Mouse (Mus musculus): ENCODE measurements around the gene 1700012B09Rik. TPM values are rescaled to one million over a fixed set of nuclear protein-coding genes. Genes with fewer than 3 reads are reported as not detected.

Gene 1700012B09Rik
- polyA plus RNA-seq, 1 experiment from 2014 or later: 3.4 TPM

DNA sequence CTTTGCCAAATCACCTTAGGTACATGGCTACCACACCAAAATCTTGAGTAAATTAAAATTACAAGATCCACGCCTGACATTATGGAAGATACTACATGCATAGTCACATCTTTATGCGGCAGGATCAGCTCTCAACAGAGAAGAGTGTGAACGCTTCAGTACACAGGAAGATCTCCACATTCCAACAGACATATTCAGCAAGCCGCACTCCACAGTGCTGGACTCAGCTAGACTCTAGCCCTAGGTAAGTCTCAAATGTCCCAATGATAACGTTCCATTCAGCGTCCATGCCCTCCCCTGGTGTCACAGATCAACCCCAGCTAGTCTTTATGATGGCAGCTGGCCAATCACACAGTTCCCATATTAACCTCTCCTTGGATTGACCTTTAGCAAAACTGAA lies 44.8 kb downstream of the 1700012B09Rik start:
- no peak overlapping the region for H3K4me3 ChIP-seq
- no peaks in the 10 kb centered on the region for H3K27me3 ChIP-seq
- H3K9ac ChIP-seq: no peak overlapping the region
- H3K27ac ChIP-seq: no peak overlapping the region
- ATAC-seq (ENCODE audit: borderline replicate concordance, extremely low read depth, low FRiP score, low TSS enrichment): no peak
- H3K4me2 ChIP-seq: no peak overlapping the region
- H3K36me3 ChIP-seq: no peaks in the 10 kb centered on the region
- 0 out of 2 replicates have a peak, but pooled peaks cover 5% of the 10 kb centered on the region for H3K4me1 ChIP-seq
- H3K9me3 ChIP-seq: no peaks in the 10 kb centered on the region
- WGBS: 77% methylated on average over 6 of the region's 6 CpGs

DNA sequence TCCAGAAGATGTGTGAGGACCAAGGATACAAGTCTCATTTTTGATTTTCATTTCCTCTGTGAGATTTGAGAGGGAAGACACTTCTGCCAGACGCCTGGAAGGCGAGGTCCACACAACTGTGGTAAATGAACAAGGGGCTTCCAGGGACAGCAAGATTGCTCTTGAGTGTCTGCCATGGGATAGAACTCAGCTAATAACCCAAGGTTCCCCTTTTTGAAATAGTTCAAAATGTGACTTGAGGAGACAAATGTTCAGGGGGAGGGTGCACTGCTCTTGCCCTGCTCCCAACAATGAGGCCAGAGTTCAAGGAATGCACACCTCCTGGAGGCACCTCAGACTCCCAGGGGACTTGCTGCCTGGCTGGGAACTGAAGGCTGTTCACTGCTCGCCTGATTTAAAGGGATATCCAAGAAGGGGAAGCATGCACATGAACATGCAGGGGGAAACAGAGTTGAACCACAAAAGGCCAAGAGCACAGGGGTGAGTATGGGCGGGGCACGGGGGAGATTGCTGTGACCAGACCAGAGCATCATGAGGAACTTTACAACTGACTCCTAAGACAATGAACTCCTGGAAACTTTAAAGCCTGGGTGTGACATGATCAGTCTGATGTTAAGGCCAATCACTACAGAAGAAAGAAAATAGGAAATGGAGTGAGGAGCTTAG lies 45.9 kb downstream of the 1700012B09Rik start:
- H3K36me3 ChIP-seq: no peaks in the 10 kb centered on the region
- no peak overlapping the region for H3K9ac ChIP-seq
- ATAC-seq (ENCODE audit: borderline replicate concordance, extremely low read depth, low FRiP score, low TSS enrichment): no peak
- H3K4me2 ChIP-seq: no peak overlapping the region
- H3K27ac ChIP-seq: no peak overlapping the region
- H3K9me3 ChIP-seq: no peaks in the 10 kb centered on the region
- no peaks in the 10 kb centered on the region for H3K4me1 ChIP-seq
- no peaks in the 10 kb centered on the region for H3K27me3 ChIP-seq
- no peak overlapping the region for H3K4me3 ChIP-seq
- 62% methylated on average over 5 of the region's 5 CpGs for WGBS

DNA sequence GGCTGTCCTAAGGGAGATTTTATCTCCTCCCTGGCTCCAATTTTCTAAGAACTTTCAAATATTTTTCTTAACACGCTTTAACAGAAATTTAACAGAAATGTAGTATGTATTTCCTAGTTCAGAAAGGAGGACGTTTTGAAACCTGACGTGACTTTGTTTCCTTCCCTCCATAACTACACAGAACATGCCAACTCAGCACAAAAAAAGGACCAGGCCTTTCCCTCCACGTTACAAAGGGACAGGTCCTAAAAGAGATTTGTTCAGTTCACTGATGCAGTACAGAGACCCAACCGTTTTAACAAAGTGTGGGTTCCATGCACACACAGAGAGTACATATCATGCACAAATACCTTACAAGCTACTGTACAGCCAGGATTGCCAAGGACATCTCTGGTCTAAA lies 49.2 kb downstream of the 1700012B09Rik start:
- Histone ChIP-seq H3K9ac (no peak overlapping the region), H3K4me3 (no peak overlapping the region), H3K36me3 (no peaks in the 10 kb centered on the region), H3K4me2 (no peak overlapping the region), H3K4me1 (peaks cover 15% of the 10 kb centered on the region), H3K27me3 (no peaks in the 10 kb centered on the region), H3K9me3 (no peaks in the 10 kb centered on the region), H3K27ac (no peak overlapping the region)
- WGBS: 76% methylated on average over 5 of the region's 5 CpGs
- no peak for ATAC-seq (ENCODE audit: borderline replicate concordance, extremely low read depth, low FRiP score, low TSS enrichment)

GRCm38 (mm10) chr9:14720384-14720783 lies 50.4 kb downstream of the 1700012B09Rik start:
- no peak overlapping the region for H3K4me2 ChIP-seq
- no peak for ATAC-seq (ENCODE audit: borderline replicate concordance, extremely low read depth, low FRiP score, low TSS enrichment)
- 72% methylated on average over 2 of the region's 2 CpGs for WGBS
- no peak overlapping the region for H3K9ac ChIP-seq
- no peaks in the 10 kb centered on the region for H3K9me3 ChIP-seq
- H3K36me3 ChIP-seq: no peaks in the 10 kb centered on the region
- H3K27ac ChIP-seq: no peak overlapping the region
- H3K27me3 ChIP-seq: no peaks in the 10 kb centered on the region
- peaks cover 15% of the 10 kb centered on the region for H3K4me1 ChIP-seq
- no peak overlapping the region for H3K4me3 ChIP-seq

DNA sequence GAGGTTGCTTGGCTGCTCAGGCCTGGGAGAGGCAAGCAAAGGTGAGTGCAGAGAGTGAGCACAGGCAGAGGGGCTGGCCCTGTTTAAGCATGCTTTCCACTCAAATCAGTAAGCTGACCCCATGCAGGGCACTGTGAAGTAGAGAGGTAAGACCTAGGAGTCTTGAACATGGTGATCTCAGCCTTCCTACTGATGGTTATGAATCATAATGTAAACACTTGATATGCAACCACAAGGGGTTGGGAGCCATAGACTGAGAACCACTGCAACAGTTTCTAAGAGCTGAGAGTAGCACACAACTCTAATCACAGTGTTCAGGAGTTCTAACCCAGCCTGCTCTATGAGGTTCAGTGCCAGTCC lies 52.5 kb downstream of the 1700012B09Rik start:
- Histone ChIP-seq H3K4me1 (peaks cover 15% of the 10 kb centered on the region), H3K9me3 (no peaks in the 10 kb centered on the region), H3K27ac (peak overlapping the region; percentile 55), H3K27me3 (no peaks in the 10 kb centered on the region), H3K4me3 (peak overlapping the region; percentile 22), H3K4me2 (peak overlapping the region; percentile 51), H3K36me3 (no peaks in the 10 kb centered on the region), H3K9ac (no peak overlapping the region; the same call in 1 of the 2 replicates)
- peak; percentile 74; the same call in 1 of the 2 replicates for ATAC-seq (ENCODE audit: borderline replicate concordance, extremely low read depth, low FRiP score, low TSS enrichment)

- WGBS: 22% methylated on average over 14 of the region's 14 CpGs
- H3K36me3 ChIP-seq: no peaks in the 10 kb centered on the region
- peaks cover 15% of the 10 kb centered on the region for H3K4me1 ChIP-seq
- no peaks in the 10 kb centered on the region for H3K27me3 ChIP-seq
- no peaks in the 10 kb centered on the region for H3K9me3 ChIP-seq
- ATAC-seq (ENCODE audit: borderline replicate concordance, extremely low read depth, low FRiP score, low TSS enrichment): no peak
- peak overlapping the region; percentile 51 for H3K4me2 ChIP-seq
- H3K4me3 ChIP-seq: peak overlapping the region; percentile 22
- peak overlapping the region; percentile 55 for H3K27ac ChIP-seq
- no peak overlapping the region; the same call in 1 of the 2 replicates for H3K9ac ChIP-seq
Measured at GRCm38 (mm10) chr9:14717689-14718331, 53.0 kb downstream of the 1700012B09Rik start.

DNA sequence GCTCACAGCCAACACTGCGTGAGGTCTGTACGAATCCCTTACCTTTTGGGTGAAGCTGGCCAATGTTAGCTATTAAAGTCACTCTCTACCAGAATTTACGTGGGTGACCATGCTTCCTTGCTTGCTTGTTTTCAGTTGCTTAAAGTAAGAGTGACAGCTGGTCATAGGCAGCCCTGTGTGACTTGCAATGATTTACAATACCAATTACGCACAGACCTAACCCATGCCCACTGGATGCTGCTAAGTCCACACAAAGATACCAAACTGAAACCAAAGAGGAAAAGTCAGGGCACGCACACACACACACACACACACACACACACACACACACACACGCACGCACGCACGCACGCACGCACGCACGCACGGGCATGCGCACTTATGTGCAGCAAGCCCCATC lies 55.6 kb downstream of the 1700012B09Rik start:
- Histone ChIP-seq H3K27ac (no peak overlapping the region), H3K9me3 (no peaks in the 10 kb centered on the region), H3K27me3 (no peaks in the 10 kb centered on the region), H3K36me3 (no peaks in the 10 kb centered on the region), H3K9ac (no peak overlapping the region), H3K4me2 (no peak overlapping the region), H3K4me3 (no peak overlapping the region), H3K4me1 (peaks cover 15% of the 10 kb centered on the region)
- 88% methylated on average over 15 of the region's 15 CpGs for WGBS
- no peak for ATAC-seq (ENCODE audit: borderline replicate concordance, extremely low read depth, low FRiP score, low TSS enrichment)

DNA sequence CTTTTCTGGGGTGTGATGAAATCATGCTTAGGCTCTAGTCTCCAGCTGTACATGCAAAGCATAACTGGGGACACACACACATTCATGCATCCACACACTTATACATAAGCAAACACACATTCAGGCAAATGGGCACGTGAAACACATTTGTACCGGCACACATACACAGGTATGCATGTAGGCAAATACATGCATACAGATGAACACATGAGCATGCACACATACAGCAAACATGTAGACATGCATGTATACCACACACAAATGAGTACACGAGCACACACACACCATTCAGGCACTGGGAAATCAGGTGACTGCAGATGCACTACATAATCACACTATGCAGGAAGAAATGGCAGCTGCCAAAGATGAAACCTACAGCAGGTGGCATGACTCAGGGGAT lies 59.9 kb downstream of the 1700012B09Rik start:
- Histone ChIP-seq H3K9ac (no peak overlapping the region), H3K36me3 (no peaks in the 10 kb centered on the region), H3K4me1 (no peaks in the 10 kb centered on the region), H3K27me3 (no peaks in the 10 kb centered on the region), H3K9me3 (no peaks in the 10 kb centered on the region), H3K4me3 (no peak overlapping the region), H3K27ac (no peak overlapping the region), H3K4me2 (no peak overlapping the region)
- 87% methylated on average over 3 of the region's 3 CpGs for WGBS
- no peak for ATAC-seq (ENCODE audit: borderline replicate concordance, extremely low read depth, low FRiP score, low TSS enrichment)

Other genes starting within 250 kb of the 1700012B09Rik start
- 17.7 and 19.1 TPM in 2 replicates for gene Amotl1, start 126.0 kb downstream of the 1700012B09Rik start, polyA plus RNA-seq (2015; fragmentation: Nextera tagmentation; extraction: Ambion mirVana)
- 0.23 and 0.25 TPM in 2 replicates for gene Piwil4, start 30.3 kb downstream of the 1700012B09Rik start, polyA plus RNA-seq (2015; fragmentation: Nextera tagmentation; extraction: Ambion mirVana)
- gene Fut4, start 18.6 kb downstream of the 1700012B09Rik start, polyA plus RNA-seq (2015; fragmentation: Nextera tagmentation; extraction: Ambion mirVana): 2.9 and 3.6 TPM in 2 replicates
- gene Mre11a, start 13.6 kb upstream of the 1700012B09Rik start, polyA plus RNA-seq (2015; fragmentation: Nextera tagmentation; extraction: Ambion mirVana): 28.0 and 28.7 TPM in 2 replicates
- gene Ankrd49, start 13.8 kb upstream of the 1700012B09Rik start, polyA plus RNA-seq (2015; fragmentation: Nextera tagmentation; extraction: Ambion mirVana): 36.1 and 38.0 TPM in 2 replicates
- 0.16 and 0.91 TPM in 2 replicates for gene Gpr83, start 89.2 kb upstream of the 1700012B09Rik start, polyA plus RNA-seq (2015; fragmentation: Nextera tagmentation; extraction: Ambion mirVana)
- 0.66 TPM in 1 of 2 replicates, not detected in the other for gene Izumo1r, start 132.9 kb upstream of the 1700012B09Rik start, polyA plus RNA-seq (2015; fragmentation: Nextera tagmentation; extraction: Ambion mirVana)

Data from lung, embryonic 15.5 days (tissue).